Mouse (Mus musculus) megakaryocyte progenitor cell, adult 5-6 weeks (primary cell): ENCODE data around the gene Ranbp17. TPM values are rescaled to one million over a fixed set of nuclear protein-coding genes. Genes with fewer than 3 reads are reported as not detected.
A peak's percentile ranks its signal among the peaks of the same experiment; 100 is the strongest.

Experiments used
- ATAC-seq: replicated peaks from 2 replicates; pipeline ENCODE4 v1.8.0; 2016; ENCODE audit warnings: mild to moderate bottlenecking, moderate TSS enrichment, inconsistent platforms; ENCODE audit not compliant: poor library complexity
- total RNA-seq, 2 experiments: library from RNA; stranded (forward) in 1 of 2; stranded (reverse) in 1 of 2; fragments of 157-497, 149-512 nt in 1 of 2; fragments of 200-1000 nt in 1 of 2; gene quantifications; 2 replicates each; pipeline versions ENCODE4 v1.2.3 to v1.2.4; 2015 to 2017

Ranbp17 gene
- total RNA-seq, 2 experiments from 2014 or later = 2.6 to 5.2 TPM

- no peak for ATAC-seq
Observed at GRCm38 (mm10) chr11:33274816-33275215, 238.7 kb downstream of the Ranbp17 start.

- peak; percentile 99 for ATAC-seq
Observed at GRCm38 (mm10) chr11:33274294-33274693, 239.3 kb downstream of the Ranbp17 start.

GRCm38 (mm10) chr11:33240295-33240694 is 273.3 kb downstream of the Ranbp17 start:
- ATAC-seq = no peak

GRCm38 (mm10) chr11:33234134-33234533 is 279.4 kb downstream of the Ranbp17 start:
- no peak for ATAC-seq

- ATAC-seq = no peak
Observed at GRCm38 (mm10) chr11:33232056-33232455, 281.5 kb downstream of the Ranbp17 start.

GRCm38 (mm10) chr11:33228186-33228585 is 285.4 kb downstream of the Ranbp17 start:
- no peak for ATAC-seq

GRCm38 (mm10) chr11:33226516-33226915 is 287.0 kb downstream of the Ranbp17 start:
- ATAC-seq = no peak

- ATAC-seq = no peak
Observed at GRCm38 (mm10) chr11:33221566-33222365, 291.8 kb downstream of the Ranbp17 start.

GRCm38 (mm10) chr11:33220763-33221162 is 292.8 kb downstream of the Ranbp17 start:
- ATAC-seq = no peak

GRCm38 (mm10) chr11:33217384-33218079 is 296.0 kb downstream of the Ranbp17 start:
- no peak for ATAC-seq

GRCm38 (mm10) chr11:33207411-33207810 is 306.1 kb downstream of the Ranbp17 start:
- ATAC-seq = no peak

GRCm38 (mm10) chr11:33204966-33205365 is 308.6 kb downstream of the Ranbp17 start:
- ATAC-seq = no peak

- ATAC-seq = no peak
Observed at GRCm38 (mm10) chr11:33204329-33204705, 309.2 kb downstream of the Ranbp17 start.

- ATAC-seq = no peak
Observed at GRCm38 (mm10) chr11:33203383-33204328, 309.9 kb downstream of the Ranbp17 start, which contains the start of gene Tlx3. Gene Tlx3, minus strand, starts transcription at chr11:33203589.

GRCm38 (mm10) chr11:33202972-33203371 is 310.6 kb downstream of the Ranbp17 start:
- ATAC-seq = no peak

- ATAC-seq = no peak
Observed at GRCm38 (mm10) chr11:33202296-33202695, 311.2 kb downstream of the Ranbp17 start.

- ATAC-seq = no peak
Observed at GRCm38 (mm10) chr11:33201626-33202010, 311.9 kb downstream of the Ranbp17 start.

GRCm38 (mm10) chr11:33200764-33201625 is 312.6 kb downstream of the Ranbp17 start:
- peak; percentile 35; the same call in 1 of the 2 replicates for ATAC-seq

- ATAC-seq = no peak
Observed at GRCm38 (mm10) chr11:33199906-33200763, 313.4 kb downstream of the Ranbp17 start.
